Mouse (Mus musculus) kidney, postnatal 0 days (tissue): Measurements from ENCODE around the gene F11r. TPM values are rescaled to one million over a fixed set of nuclear protein-coding genes. Genes with fewer than 3 reads are reported as not detected.

Source experiments
- ATAC-seq: fragments of 200-750 bp; cut with Nextera tagmentation; replicated peaks from 2 replicates; pipeline ENCODE4 v1.8.0; 2017; ENCODE audit warnings: low read depth, moderate number of reproducible peaks, moderate TSS enrichment, moderate library complexity; ENCODE audit not compliant: low FRiP score
- DNase-seq: peaks from one replicate; pipeline ENCODE4 v3.0.0-alpha.2; 2016; ENCODE audit warnings: low spot score
- H3K27ac ChIP-seq: fragments of 300-500 bp; sonication (generic); 2 replicates; pipeline ENCODE4 v1.5.1; 2014; ENCODE audit warnings: mild to moderate bottlenecking
- H3K27me3 ChIP-seq: fragments of 300-500 bp; sonication (generic); 2 replicates; pipeline ENCODE4 v1.6.1; 2014; ENCODE audit warnings: low read length, mixed read lengths; ENCODE audit not compliant: insufficient read depth
- H3K36me3 ChIP-seq: fragments of 300-500 bp; sonication (generic); 2 replicates; pipeline ENCODE4 v1.6.1; 2014; ENCODE audit warnings: low read length, mixed read lengths; ENCODE audit not compliant: insufficient read depth
- H3K4me1 ChIP-seq: fragments of 300-500 bp; sonication (generic); replicated peaks from 2 replicates; pipeline ENCODE4 v1.6.1; 2014; ENCODE audit warnings: antibody characterized with exemption, low read length, mixed read lengths; ENCODE audit not compliant: insufficient read depth
- H3K4me2 ChIP-seq: fragments of 300-500 bp; sonication (generic); 2 replicates; pipeline ENCODE4 v1.6.1; 2014; ENCODE audit warnings: mild to moderate bottlenecking, low read length, moderate library complexity, mixed read lengths
- H3K4me3 ChIP-seq: fragments of 300-500 bp; sonication (generic); replicated peaks from 2 replicates; pipeline ENCODE4 v1.5.1; 2014; ENCODE audit warnings: low read depth, low read length
- H3K9ac ChIP-seq: fragments of 300-500 bp; sonication (generic); 2 replicates; pipeline ENCODE4 v1.6.1; 2014; ENCODE audit warnings: low read depth, low read length
- H3K9me3 ChIP-seq: fragments of 300-500 bp; sonication (generic); replicated peaks from 2 replicates; pipeline ENCODE4 v1.6.1; 2016; ENCODE audit warnings: low read length, inconsistent platforms, mixed read lengths
- CTCF ChIP-seq: IDR thresholded peaks from 2 replicates; pipeline ENCODE4 v1.5.1; 2016; ENCODE audit warnings: antibody characterized with exemption, low read depth, mild to moderate bottlenecking, moderate library complexity
- WGBS: fragments of 180-500 bp; shearing (Covaris S2); extraction: QIAGEN DNeasy Blood & Tissue Kit; methylation state at CpG from one replicate; pipeline ENCODE4 v1.1.7; 2014; 5-methylcytosine and 5-hydroxymethylcytosine counted together
- polyA plus RNA-seq: library from polyadenylated mRNA; unstranded; fragments of >200 nt; fragmentation: Nextera tagmentation; extraction: Ambion mirVana; gene quantifications from 2 replicates; pipeline ENCODE4 v1.2.1, GENCODE M21; 2015

F11r gene
- polyA plus RNA-seq, 1 experiment from 2014 or later = 93.0 TPM

- Histone ChIP-seq H3K36me3 (no peaks in the 10 kb centered on the region), H3K27me3 (no peaks in the 10 kb centered on the region), H3K4me2 (no peak overlapping the region), H3K27ac (no peak overlapping the region), H3K9me3 (no peaks in the 10 kb centered on the region), H3K4me3 (no peak overlapping the region), H3K9ac (no peak overlapping the region), H3K4me1 (no peaks in the 10 kb centered on the region)
- ATAC-seq (no peak), DNase-seq (no peak)
- 81% methylated on average over 1 of the region's 1 CpGs for WGBS
- TF ChIP-seq CTCF = no peak
These were observed 76.4 kb downstream of the F11r start for GRCm38 (mm10) chr1:171513760-171514159.

Other genes with a start within 250 kb of the F11r start
- gene Pcp4l1, start 241.3 kb upstream of the F11r start, polyA plus RNA-seq = 8.9 and 9.9 TPM in 2 replicates
- 1.1 and 1.7 TPM in 2 replicates for gene Nr1i3, start 223.6 kb upstream of the F11r start, polyA plus RNA-seq
- gene Tomm40l, start 215.0 kb upstream of the F11r start, polyA plus RNA-seq = 32.3 and 32.4 TPM in 2 replicates
- gene Apoa2, start 212.5 kb upstream of the F11r start, polyA plus RNA-seq = 20.2 and 21.1 TPM in 2 replicates
- gene Fcer1g, start 203.2 kb upstream of the F11r start, polyA plus RNA-seq = 38.8 and 50.1 TPM in 2 replicates
- 5.2 and 7.0 TPM in 2 replicates for gene Adamts4, start 187.1 kb upstream of the F11r start, polyA plus RNA-seq
- 375 and 405 TPM in 2 replicates for gene Ndufs2, start 186.1 kb upstream of the F11r start, polyA plus RNA-seq
- gene B4galt3, start 167.2 kb upstream of the F11r start, polyA plus RNA-seq = 63.9 and 72.0 TPM in 2 replicates
- 46.4 and 48.2 TPM in 2 replicates for gene Ppox, start 156.3 kb upstream of the F11r start, polyA plus RNA-seq
- 59.4 and 63.3 TPM in 2 replicates for gene Usp21, start 149.5 kb upstream of the F11r start, polyA plus RNA-seq
- gene Ufc1, start 142.5 kb upstream of the F11r start, polyA plus RNA-seq = 133 and 136 TPM in 2 replicates
- 43.9 and 46.0 TPM in 2 replicates for gene Dedd, start 108.4 kb upstream of the F11r start, polyA plus RNA-seq
- gene Nit1, start 91.9 kb upstream of the F11r start, polyA plus RNA-seq = 59.8 and 64.4 TPM in 2 replicates
- gene Pfdn2, start 91.9 kb upstream of the F11r start, polyA plus RNA-seq = 92.1 and 105 TPM in 2 replicates
- gene Klhdc9, start 76.7 kb upstream of the F11r start, polyA plus RNA-seq = 5.7 and 6.4 TPM in 2 replicates
- 3.7 and 3.8 TPM in 2 replicates for gene Nectin4, start 67.4 kb upstream of the F11r start, polyA plus RNA-seq
- 0.83 and 0.99 TPM in 2 replicates for gene Arhgap30, start 48.6 kb upstream of the F11r start, polyA plus RNA-seq
- gene Usf1, start 26.2 kb upstream of the F11r start, polyA plus RNA-seq = 64.0 and 73.0 TPM in 2 replicates
- gene Tstd1, start 18.7 kb upstream of the F11r start, polyA plus RNA-seq = 3.6 and 4.8 TPM in 2 replicates
- gene Alyref2, start 65.9 kb downstream of the F11r start, polyA plus RNA-seq = 14.8 and 14.9 TPM in 2 replicates
- not detected in 2 replicates for gene Itln1, start 97.8 kb downstream of the F11r start, polyA plus RNA-seq
- 0.08 and 0.20 TPM in 2 replicates for gene Cd244a, start 121.7 kb downstream of the F11r start, polyA plus RNA-seq
- gene Ly9, start 169.9 kb downstream of the F11r start, polyA plus RNA-seq = 0.17 and 0.24 TPM in 2 replicates
- gene Slamf7, start 215.5 kb downstream of the F11r start, polyA plus RNA-seq = not detected in 2 replicates
- gene Cd48, start 244.5 kb downstream of the F11r start, polyA plus RNA-seq = 2.8 and 3.8 TPM in 2 replicates